Mouse (Mus musculus) heart, adult 2 months (tissue): ENCODE results near the gene Polr3gl. TPM values are rescaled to one million over a fixed set of nuclear protein-coding genes. Genes with fewer than 3 reads are reported as not detected.

Experiments
- DNase-seq, 2 experiments: peaks; one replicate each; pipeline ENCODE4 v3.0.0; 2021
- H3K27ac ChIP-seq: fragments of 200-600 bp; 2 replicates; pipeline ENCODE4 v1.8.1; 2022
- H3K27me3 ChIP-seq: fragments of 200-500 bp; 2 replicates; pipeline ENCODE4 v1.6.1; 2012; ENCODE audit warnings: mild to moderate bottlenecking, low read length, inconsistent platforms, mixed read lengths; ENCODE audit not compliant: control insufficient read depth, insufficient read depth
- H3K36me3 ChIP-seq: fragments of 200-500 bp; 2 replicates; pipeline ENCODE4 v1.6.1; 2012; ENCODE audit warnings: low read length, inconsistent platforms; ENCODE audit not compliant: control insufficient read depth, insufficient read depth
- H3K4me1 ChIP-seq: fragments of 200-500 bp; 2 replicates; pipeline ENCODE4 v1.6.1; 2011; ENCODE audit warnings: low read length; ENCODE audit not compliant: control insufficient read depth, insufficient read depth
- H3K4me3 ChIP-seq: fragments of 200-600 bp; 2 replicates; pipeline ENCODE4 v1.8.1; 2022
- H3K79me2 ChIP-seq: fragments of 200-500 bp; replicated peaks from 2 replicates; pipeline ENCODE4 v1.6.1; 2012; ENCODE audit warnings: mild to moderate bottlenecking, inconsistent platforms, low read length, moderate library complexity, mixed read lengths; ENCODE audit not compliant: control insufficient read depth, insufficient read depth
- H3K9ac ChIP-seq: fragments of 200-500 bp; 2 replicates; pipeline ENCODE4 v1.6.1; 2012; ENCODE audit warnings: low read depth, mild to moderate bottlenecking, control low read depth, inconsistent platforms, low read length, mixed read lengths
- CTCF ChIP-seq: fragments of 200-600 bp; IDR thresholded peaks from 2 replicates; pipeline ENCODE4 v1.8.1; 2022; ENCODE audit warnings: antibody characterized with exemption, mild to moderate bottlenecking, moderate library complexity
- EP300 ChIP-seq: fragments of 200-500 bp; IDR thresholded peaks from 2 replicates; pipeline ENCODE4 v1.6.1; 2011; ENCODE audit warnings: low read depth, low read length, control low read depth; ENCODE audit not compliant: insufficient read depth
- POLR2A ChIP-seq: fragments of 200-500 bp; IDR thresholded peaks from 2 replicates; pipeline ENCODE4 v1.6.1; 2011; ENCODE audit warnings: mild to moderate bottlenecking, low read depth, low read length, control low read depth; ENCODE audit not compliant: insufficient read depth
- WGBS: fragments of 180-500 bp; shearing (Covaris S2); methylation state at CpG from one replicate; pipeline ENCODE4 v1.1.7; 2018; 5-methylcytosine and 5-hydroxymethylcytosine counted together
- intact Hi-C: fragments of 180-260 bp; cut with DNase I; formaldehyde crosslinking; loops from one replicate; pipeline ENCODE4 v1.15.1; 2025
- polyA plus RNA-seq: library from polyadenylated mRNA; depleted of rRNA; stranded (reverse); fragments of >200 nt; gene quantifications from 2 replicates; pipeline ENCODE4 v1.2.3, GENCODE M21; 2012
- total RNA-seq, 2 experiments: library from RNA; stranded (reverse); gene quantifications; 2 replicates each; pipeline ENCODE4 v1.2.3; 2021

Polr3gl gene
- total and polyA plus RNA-seq, 3 experiments: 20.1 to 35.0 (median 24.3) TPM

- peak; percentile 32 to 54 for DNase-seq
- Histone ChIP-seq H3K4me1 (peaks cover 42% of the 10 kb centered on the region), H3K4me3 (no peak overlapping the region), H3K9ac (no peak overlapping the region), H3K79me2 (no peaks in the 10 kb centered on the region), H3K27me3 (no peaks in the 10 kb centered on the region), H3K27ac (peak overlapping the region; percentile 100), H3K36me3 (peaks cover 2% of the 10 kb centered on the region; the same call in 1 of the 2 replicates)
- 56% methylated on average over 8 of the region's 8 CpGs for WGBS
- intact Hi-C loops: no loop called here
- TF ChIP-seq POLR2A: no peak
- no peak for TF ChIP-seq EP300
- no peak for TF ChIP-seq CTCF
These were observed 25.4 kb downstream of the Polr3gl start for GRCm38 (mm10) chr3:96568605-96569004.

- H3K27ac ChIP-seq: peak overlapping the region; percentile 69
These were observed 27.1 kb downstream of the Polr3gl start for GRCm38 (mm10) chr3:96566661-96567450.

GRCm38 (mm10) chr3:96565105-96565504 is 28.9 kb downstream of the Polr3gl start:
- no peak for TF ChIP-seq CTCF
- TF ChIP-seq EP300: no peak
- no peak for TF ChIP-seq POLR2A
- Histone ChIP-seq H3K4me3 (no peak overlapping the region), H3K4me1 (peaks cover 32% of the 10 kb centered on the region), H3K79me2 (0 out of 2 replicates have a peak, but pooled peaks cover 1% of the 10 kb centered on the region), H3K36me3 (peaks cover 16% of the 10 kb centered on the region), H3K9ac (no peak overlapping the region), H3K27me3 (no peaks in the 10 kb centered on the region), H3K27ac (peak overlapping the region; percentile 96)
- intact Hi-C loops: no loop called here
- WGBS: 67% methylated on average over 3 of the region's 3 CpGs
- no peak for DNase-seq

More at GRCm38 (mm10) chr3:96566661-96567450, 27.1 kb downstream of the Polr3gl start:
- 67% methylated on average over 8 of the region's 8 CpGs for WGBS
- DNase-seq: no peak
- intact Hi-C loops: no loop called here
- TF ChIP-seq POLR2A (no peak), EP300 (no peak), CTCF (no peak)
- Histone ChIP-seq H3K4me3 (no peak overlapping the region), H3K27me3 (no peaks in the 10 kb centered on the region), H3K79me2 (no peaks in the 10 kb centered on the region), H3K9ac (no peak overlapping the region), H3K4me1 (peaks cover 42% of the 10 kb centered on the region), H3K36me3 (peaks cover 5% of the 10 kb centered on the region; the same call in 1 of the 2 replicates)

- peaks cover 30% of the 10 kb centered on the region for H3K4me1 ChIP-seq
These were observed 29.3 kb downstream of the Polr3gl start for GRCm38 (mm10) chr3:96564633-96565032.

GRCm38 (mm10) chr3:96563911-96564632 is 29.9 kb downstream of the Polr3gl start:
- intact Hi-C loops: no loop called here
- peak overlapping the region; percentile 44 for H3K9ac ChIP-seq
- 5% methylated on average over 10 of the region's 10 CpGs for WGBS

More at GRCm38 (mm10) chr3:96564633-96565032, 29.3 kb downstream of the Polr3gl start:
- Histone ChIP-seq H3K4me3 (peak overlapping the region; percentile 19; the same call in 1 of the 2 replicates), H3K27ac (peak overlapping the region; percentile 96), H3K9ac (peak overlapping the region; percentile 44; the same call in 1 of the 2 replicates), H3K27me3 (no peaks in the 10 kb centered on the region), H3K79me2 (peaks cover 2% of the 10 kb centered on the region; the same call in 1 of the 2 replicates), H3K36me3 (peaks cover 16% of the 10 kb centered on the region)
- TF ChIP-seq EP300: peak; percentile 92
- peak; percentile 51; the same call in 1 of the 2 replicates for TF ChIP-seq POLR2A
- no peak for TF ChIP-seq CTCF
- intact Hi-C loops: no loop called here
- peak; percentile 63 to 79 for DNase-seq
- 32% methylated on average over 7 of the region's 7 CpGs for WGBS

More at GRCm38 (mm10) chr3:96563911-96564632, 29.9 kb downstream of the Polr3gl start:
- H3K79me2 ChIP-seq: peaks cover 4% of the 10 kb centered on the region; the same call in 1 of the 2 replicates
- H3K36me3 ChIP-seq: peaks cover 16% of the 10 kb centered on the region
- H3K4me1 ChIP-seq: peaks cover 25% of the 10 kb centered on the region
- peak; percentile 57 to 63 for DNase-seq
- H3K4me3 ChIP-seq: peak overlapping the region; percentile 19; the same call in 1 of the 2 replicates
- peak overlapping the region; percentile 96 for H3K27ac ChIP-seq
- no peaks in the 10 kb centered on the region for H3K27me3 ChIP-seq
- TF ChIP-seq EP300 (no peak), CTCF (no peak)
